Mouse (Mus musculus): ENCODE data around the gene Slc41a3. TPM values are rescaled to one million over a fixed set of nuclear protein-coding genes. Genes with fewer than 3 reads are reported as not detected.

The Slc41a3 gene
- polyA plus RNA-seq, 1 experiment from 2014 or later, result 3.1 TPM

- 87% methylated on average over 4 of the region's 4 CpGs for WGBS
- no peak overlapping the region for H3K27ac ChIP-seq (replicated peaks)
These were observed 35.8 kb upstream of the Slc41a3 start for GRCm38 (mm10) chr6:90568721-90569120.

GRCm38 (mm10) chr6:90569736-90570383 is 34.7 kb upstream of the Slc41a3 start:
- 0 out of 2 replicates have a peak, but pooled peaks cover 2% of the 10 kb centered on the region for H3K4me1 ChIP-seq
- no peak overlapping the region for H3K27ac ChIP-seq (replicated peaks)
- WGBS, result 84% methylated on average over 12 of the region's 12 CpGs
- peaks cover 4% of the 10 kb centered on the region; the same call in 1 of the 2 replicates for H3K27me3 ChIP-seq
- no peak overlapping the region for H3K9ac ChIP-seq (replicated peaks)
- H3K4me3 ChIP-seq, result no peak overlapping the region
- H3K36me3 ChIP-seq, result no peaks in the 10 kb centered on the region
- no peak for ATAC-seq (ENCODE audit: low FRiP score, low read depth)
- H3K4me2 ChIP-seq (replicated peaks), result no peak overlapping the region
- no peaks in the 10 kb centered on the region for H3K9me3 ChIP-seq

More at GRCm38 (mm10) chr6:90568721-90569120, 35.8 kb upstream of the Slc41a3 start:
- 0 out of 2 replicates have a peak, but pooled peaks cover 2% of the 10 kb centered on the region for H3K4me1 ChIP-seq
- no peak overlapping the region for H3K4me2 ChIP-seq (replicated peaks)
- no peak overlapping the region for H3K9ac ChIP-seq (replicated peaks)
- H3K27me3 ChIP-seq, result peaks cover 4% of the 10 kb centered on the region; the same call in 1 of the 2 replicates
- no peaks in the 10 kb centered on the region for H3K9me3 ChIP-seq
- no peaks in the 10 kb centered on the region for H3K36me3 ChIP-seq
- H3K4me3 ChIP-seq, result no peak overlapping the region
- no peak for ATAC-seq (ENCODE audit: low FRiP score, low read depth)

- Histone ChIP-seq H3K4me1 (0 out of 2 replicates have a peak, but pooled peaks cover under 1% of the 10 kb centered on the region), H3K27me3 (peaks cover 4% of the 10 kb centered on the region; the same call in 1 of the 2 replicates), H3K36me3 (no peaks in the 10 kb centered on the region), H3K4me3 (no peak overlapping the region), H3K4me2 (replicated peaks) (no peak overlapping the region), H3K9ac (replicated peaks) (no peak overlapping the region), H3K27ac (replicated peaks) (no peak overlapping the region), H3K9me3 (no peaks in the 10 kb centered on the region)
- ATAC-seq (ENCODE audit: low FRiP score, low read depth), result no peak
- 83% methylated on average over 8 of the region's 8 CpGs for WGBS
These were observed 34.1 kb upstream of the Slc41a3 start for GRCm38 (mm10) chr6:90570392-90570791.

GRCm38 (mm10) chr6:90575261-90575715 is 29.2 kb upstream of the Slc41a3 start:
- no peaks in the 10 kb centered on the region for H3K36me3 ChIP-seq
- no peak overlapping the region for H3K27ac ChIP-seq (replicated peaks)
- no peak overlapping the region for H3K4me2 ChIP-seq (replicated peaks)
- ATAC-seq (ENCODE audit: low FRiP score, low read depth), result peak; percentile 44
- H3K27me3 ChIP-seq, result no peaks in the 10 kb centered on the region
- no peak overlapping the region for H3K4me3 ChIP-seq
- H3K9ac ChIP-seq (replicated peaks), result no peak overlapping the region
- no peaks in the 10 kb centered on the region for H3K4me1 ChIP-seq
- 45% methylated on average over 3 of the region's 3 CpGs for WGBS
- H3K9me3 ChIP-seq, result no peaks in the 10 kb centered on the region

- no peak overlapping the region for H3K4me2 ChIP-seq (replicated peaks)
- H3K4me3 ChIP-seq, result no peak overlapping the region
- no peaks in the 10 kb centered on the region for H3K36me3 ChIP-seq
- H3K27me3 ChIP-seq, result no peaks in the 10 kb centered on the region
- 62% methylated on average over 3 of the region's 3 CpGs for WGBS
- H3K9ac ChIP-seq (replicated peaks), result no peak overlapping the region
- H3K9me3 ChIP-seq, result no peaks in the 10 kb centered on the region
- no peak for ATAC-seq (ENCODE audit: low FRiP score, low read depth)
- H3K4me1 ChIP-seq, result no peaks in the 10 kb centered on the region
- no peak overlapping the region for H3K27ac ChIP-seq (replicated peaks)
These were observed 26.4 kb upstream of the Slc41a3 start for GRCm38 (mm10) chr6:90578174-90578573.

GRCm38 (mm10) chr6:90582331-90582730 is 22.2 kb upstream of the Slc41a3 start:
- 91% methylated on average over 2 of the region's 2 CpGs for WGBS

GRCm38 (mm10) chr6:90588113-90588512 is 16.4 kb upstream of the Slc41a3 start:
- ATAC-seq (ENCODE audit: low FRiP score, low read depth), result no peak
- H3K36me3 ChIP-seq, result no peaks in the 10 kb centered on the region
- no peak overlapping the region for H3K9ac ChIP-seq (replicated peaks)
- H3K9me3 ChIP-seq, result no peaks in the 10 kb centered on the region
- no peaks in the 10 kb centered on the region for H3K27me3 ChIP-seq
- no peaks in the 10 kb centered on the region for H3K4me1 ChIP-seq
- H3K27ac ChIP-seq (replicated peaks), result no peak overlapping the region
- no peak overlapping the region for H3K4me3 ChIP-seq
- H3K4me2 ChIP-seq (replicated peaks), result no peak overlapping the region
- 56% methylated on average over 5 of the region's 5 CpGs for WGBS

More at GRCm38 (mm10) chr6:90582331-90582730, 22.2 kb upstream of the Slc41a3 start:
- no peak overlapping the region for H3K4me3 ChIP-seq
- no peaks in the 10 kb centered on the region for H3K36me3 ChIP-seq
- no peaks in the 10 kb centered on the region for H3K9me3 ChIP-seq
- no peak overlapping the region for H3K9ac ChIP-seq (replicated peaks)
- no peak overlapping the region for H3K4me2 ChIP-seq (replicated peaks)
- H3K4me1 ChIP-seq, result no peaks in the 10 kb centered on the region
- no peaks in the 10 kb centered on the region for H3K27me3 ChIP-seq
- ATAC-seq (ENCODE audit: low FRiP score, low read depth), result no peak
- H3K27ac ChIP-seq (replicated peaks), result no peak overlapping the region

- no peak overlapping the region for H3K27ac ChIP-seq (replicated peaks)
- no peak overlapping the region for H3K9ac ChIP-seq (replicated peaks)
- no peaks in the 10 kb centered on the region for H3K4me1 ChIP-seq
- peaks cover 4% of the 10 kb centered on the region; the same call in 1 of the 2 replicates for H3K9me3 ChIP-seq
- no peak overlapping the region for H3K4me2 ChIP-seq (replicated peaks)
- no peak for ATAC-seq (ENCODE audit: low FRiP score, low read depth)
- WGBS, result 100% methylated on average over 1 of the region's 1 CpGs
- H3K36me3 ChIP-seq, result no peaks in the 10 kb centered on the region
- H3K4me3 ChIP-seq, result no peak overlapping the region
- H3K27me3 ChIP-seq, result no peaks in the 10 kb centered on the region
These were observed 13.8 kb upstream of the Slc41a3 start for GRCm38 (mm10) chr6:90590707-90591106.

- Histone ChIP-seq H3K4me1 (no peaks in the 10 kb centered on the region), H3K4me2 (replicated peaks) (no peak overlapping the region), H3K27ac (replicated peaks) (no peak overlapping the region), H3K27me3 (no peaks in the 10 kb centered on the region), H3K9me3 (peaks cover 4% of the 10 kb centered on the region; the same call in 1 of the 2 replicates), H3K36me3 (no peaks in the 10 kb centered on the region), H3K4me3 (no peak overlapping the region), H3K9ac (replicated peaks) (no peak overlapping the region)
- 76% methylated on average over 1 of the region's 1 CpGs for WGBS
- no peak for ATAC-seq (ENCODE audit: low FRiP score, low read depth)
These were observed 9.6 kb upstream of the Slc41a3 start for GRCm38 (mm10) chr6:90594972-90595371.

- Histone ChIP-seq H3K36me3 (no peaks in the 10 kb centered on the region), H3K4me3 (no peak overlapping the region), H3K9ac (replicated peaks) (no peak overlapping the region), H3K27me3 (no peaks in the 10 kb centered on the region), H3K9me3 (peaks cover 4% of the 10 kb centered on the region; the same call in 1 of the 2 replicates), H3K27ac (replicated peaks) (no peak overlapping the region), H3K4me1 (no peaks in the 10 kb centered on the region), H3K4me2 (replicated peaks) (no peak overlapping the region)
- 90% methylated on average over 4 of the region's 4 CpGs for WGBS
- no peak for ATAC-seq (ENCODE audit: low FRiP score, low read depth)
These were observed 7.5 kb upstream of the Slc41a3 start for GRCm38 (mm10) chr6:90597060-90597459.

GRCm38 (mm10) chr6:90597592-90597991 is 6.9 kb upstream of the Slc41a3 start:
- Histone ChIP-seq H3K4me2 (replicated peaks) (no peak overlapping the region), H3K9ac (replicated peaks) (no peak overlapping the region), H3K4me1 (no peaks in the 10 kb centered on the region), H3K4me3 (no peak overlapping the region), H3K36me3 (no peaks in the 10 kb centered on the region), H3K9me3 (peaks cover 4% of the 10 kb centered on the region; the same call in 1 of the 2 replicates), H3K27me3 (no peaks in the 10 kb centered on the region), H3K27ac (replicated peaks) (no peak overlapping the region)
- WGBS, result 92% methylated on average over 2 of the region's 2 CpGs
- no peak for ATAC-seq (ENCODE audit: low FRiP score, low read depth)

- WGBS, result 92% methylated on average over 6 of the region's 6 CpGs
- Histone ChIP-seq H3K4me2 (replicated peaks) (no peak overlapping the region), H3K27ac (replicated peaks) (no peak overlapping the region), H3K9me3 (peaks cover 4% of the 10 kb centered on the region; the same call in 1 of the 2 replicates), H3K4me1 (no peaks in the 10 kb centered on the region), H3K36me3 (no peaks in the 10 kb centered on the region), H3K27me3 (0 out of 2 replicates have a peak, but pooled peaks cover 2% of the 10 kb centered on the region), H3K9ac (replicated peaks) (no peak overlapping the region), H3K4me3 (no peak overlapping the region)
- no peak for ATAC-seq (ENCODE audit: low FRiP score, low read depth)
These were observed 6.3 kb upstream of the Slc41a3 start for GRCm38 (mm10) chr6:90598197-90598596.

Data from midbrain, embryonic 12.5 days (tissue).